In the genomic region with DNA sequence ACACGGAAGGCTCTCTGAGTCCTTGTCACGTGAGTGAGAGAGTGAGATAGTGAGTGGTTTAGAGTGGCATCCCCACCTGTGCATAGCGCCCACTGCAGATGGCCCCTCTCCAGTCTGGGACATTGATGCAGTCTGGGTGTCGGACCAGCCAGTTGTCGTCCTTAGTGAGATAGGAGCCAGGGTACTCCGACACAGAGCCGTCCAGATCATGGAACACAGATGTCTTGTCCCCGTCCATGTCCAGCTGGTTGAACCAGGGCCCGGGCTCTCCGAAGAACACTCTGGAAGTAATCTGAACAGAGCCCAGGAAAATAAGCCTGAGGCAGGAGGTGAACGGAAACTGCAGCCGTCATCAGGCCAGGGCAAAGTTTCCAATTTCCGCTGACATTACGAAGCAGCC, we compare ENCODE assay signal across 18 mouse cellular contexts.
DNase-seq lines count a peak whose midpoint lies in the region; ATAC-seq lines count a peak whose summit lies in the region.
"Had no signal": no experiment of that assay in that cellular context is flagged by ENCODE, and none has a peak within 500 bp of the region (broad histone marks: within the 10 kb centered on the region; RNA-seq: fewer than 3 reads in every experiment).

No protein-coding gene starts in this region.

- H3K36me3 ChIP-seq in kidney, embryonic 14.5 days (ENCODE audit: control insufficient read depth, insufficient read depth, low read length), result no peaks in the 10 kb centered on the region
- H3K36me3 ChIP-seq: limb, embryonic 13.5 days; neural tube, embryonic 12.5 days; stomach, embryonic 15.5 days had no signal

- no peaks in the 10 kb centered on the region for H3K9me3 ChIP-seq in kidney, embryonic 14.5 days (ENCODE audit: control insufficient read depth, low read length)
- H3K9me3 ChIP-seq: limb, embryonic 13.5 days; neural tube, embryonic 12.5 days; stomach, embryonic 15.5 days had no signal

- H3K27ac ChIP-seq in kidney, embryonic 14.5 days (ENCODE audit: low read depth, low read length), result no peak overlapping the region
- H3K27ac ChIP-seq: limb, embryonic 13.5 days; liver, embryonic 14.5 days; neural tube, embryonic 12.5 days; stomach, embryonic 15.5 days had no signal

- H3K4me3 ChIP-seq in kidney, embryonic 14.5 days (ENCODE audit: low read length), result no peak overlapping the region
- H3K4me3 ChIP-seq: limb, embryonic 13.5 days; neural tube, embryonic 12.5 days; stomach, embryonic 15.5 days had no signal

- H3K9ac ChIP-seq in kidney, embryonic 14.5 days (ENCODE audit: low read depth, low read length), result no peak overlapping the region
- H3K9ac ChIP-seq: limb, embryonic 13.5 days; liver, embryonic 14.5 days; neural tube, embryonic 12.5 days; stomach, embryonic 15.5 days had no signal

- no peaks in the 10 kb centered on the region for H3K27me3 ChIP-seq in kidney, embryonic 14.5 days (ENCODE audit: control insufficient read depth, insufficient read depth, low read length)
- H3K27me3 ChIP-seq: limb, embryonic 13.5 days; neural tube, embryonic 12.5 days; Patski; stomach, embryonic 15.5 days had no signal

- ATAC-seq in kidney, embryonic 14.5 days (ENCODE audit: low FRiP score, low TSS enrichment), result no peak
- ATAC-seq: midbrain, embryonic 16.5 days; Patski had no signal

- no peak overlapping the region for H3K4me2 ChIP-seq in kidney, embryonic 14.5 days (replicated peaks; ENCODE audit: low read depth, low read length)
- H3K4me2 ChIP-seq: limb, embryonic 13.5 days; neural tube, embryonic 12.5 days; stomach, embryonic 15.5 days had no signal

- no peaks in the 10 kb centered on the region for H3K4me1 ChIP-seq in kidney, embryonic 14.5 days (ENCODE audit: control insufficient read depth, insufficient read depth, low read length)
- H3K4me1 ChIP-seq: limb, embryonic 13.5 days; neural tube, embryonic 12.5 days; stomach, embryonic 15.5 days had no signal

- 73% methylated on average over 14 of the region's 14 CpGs for WGBS in kidney, embryonic 14.5 days

- DNase-seq in heart, adult 11 months, result peak; percentile 93
- no peak for DNase-seq in heart, postnatal 25 days (ENCODE audit: low spot score)
- peak; percentile 9 for DNase-seq in kidney, adult 9 months
- DNase-seq in gastrocnemius, postnatal 10 days, result peak; percentile 26
- DNase-seq in lung, postnatal 25 days (ENCODE audit: low spot score), result no peak
- no peak for DNase-seq in adipocyte (ENCODE audit: low spot score)
- DNase-seq: adrenal gland, postnatal 36 days; kidney, postnatal 14 days; layer of hippocampus, adult 9-11 months; spleen, adult 18-20 months; thymus, adult 2 months had no signal

- intact Hi-C loops in heart, postnatal 25 days (cut with DNase I), result no loop called here

Comparison
In these comparisons a context has a peak if more than half of its experiments do, and no peak if none do; other contexts are left out.
1. DNase-seq: peak in heart, adult 11 months (single experiment), kidney, adult 9 months (single experiment) and gastrocnemius, postnatal 10 days (single experiment); none in heart, postnatal 25 days (single experiment), lung, postnatal 25 days (single experiment) and adipocyte (single experiment).